Mouse (Mus musculus) frontal cortex, postnatal 25 days (tissue): ENCODE measurements at regions not wholly inside any gene's neighbourhood (a gene's known extent, or its start where the extent isn't known, plus 50 kb on each side); places are given as distances from the start of the nearest gene placed in this dataset.

Source experiments
- DNase-seq, 2 experiments: peaks; one replicate each; pipeline ENCODE4 v3.0.0; 2022; ENCODE audit warnings: low spot score in 2 of 2

DNA sequence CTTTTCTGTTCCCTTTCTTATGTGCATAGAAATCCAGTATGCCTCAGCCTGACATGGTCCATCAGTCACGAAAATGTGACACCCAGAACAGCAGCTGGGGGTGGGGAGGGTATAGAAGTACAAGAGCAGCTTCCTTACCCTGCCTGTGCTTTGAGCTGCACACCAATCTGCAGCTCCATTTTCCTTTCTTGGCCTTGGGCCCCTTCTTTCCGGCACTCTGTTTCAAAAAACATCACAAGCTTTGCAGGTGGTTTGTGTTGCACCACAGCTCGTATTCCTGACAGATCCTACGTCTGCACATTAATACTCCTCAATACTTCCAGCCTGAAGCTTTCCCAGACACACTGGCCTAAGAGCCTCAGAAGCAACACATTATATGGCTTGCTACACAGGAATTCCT is 138.1 kb upstream of the Nt5c1b start:
- DNase-seq = no peak

DNA sequence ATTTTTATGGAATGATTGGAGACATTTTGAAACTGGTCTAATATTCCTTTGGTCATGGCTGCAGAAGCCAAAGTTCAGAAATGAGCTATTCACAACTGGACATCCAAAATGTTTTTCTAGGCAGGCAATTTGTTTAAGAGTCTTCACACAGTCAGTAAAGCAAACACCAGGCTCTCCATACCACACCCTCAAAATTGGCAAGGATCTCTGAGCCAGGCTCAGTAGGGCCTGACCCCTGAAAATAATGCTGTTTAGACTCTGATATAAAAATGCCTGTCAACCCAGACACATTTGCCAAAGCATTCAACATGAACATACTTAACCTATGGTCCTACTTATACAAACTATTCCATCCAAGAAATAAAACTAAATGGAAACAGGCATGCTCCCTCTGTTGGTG is 121.7 kb upstream of the Nt5c1b start:
- no peak for DNase-seq

DNA sequence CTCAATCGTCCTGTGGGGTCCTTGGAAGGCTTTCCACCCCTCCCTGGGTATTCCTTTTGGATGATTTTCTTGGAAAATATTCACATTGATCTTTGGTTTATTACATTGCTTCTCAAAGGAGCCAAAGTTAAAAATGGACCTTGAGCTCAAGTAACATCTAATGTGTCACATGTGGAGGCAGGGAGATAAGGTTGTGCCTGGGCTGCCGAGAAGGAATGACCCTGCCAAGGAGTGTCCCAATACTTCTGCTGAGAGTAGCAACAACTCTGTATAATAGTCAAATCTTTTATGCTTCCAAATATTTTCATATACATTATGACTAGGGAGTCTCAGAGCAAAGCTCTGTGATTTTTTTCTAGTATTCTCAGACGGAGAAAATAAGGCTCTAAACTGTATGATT is 113.4 kb upstream of the Nt5c1b start:
- no peak for DNase-seq

- no peak for DNase-seq
Observed at GRCm38 (mm10) chr12:10266201-10266600, 103.6 kb upstream of the Nt5c1b start.

- no peak for DNase-seq
Observed at GRCm38 (mm10) chr12:10272038-10272437, 97.7 kb upstream of the Nt5c1b start.

- DNase-seq = no peak
Observed at GRCm38 (mm10) chr12:10275226-10275625, 94.5 kb upstream of the Nt5c1b start.

DNA sequence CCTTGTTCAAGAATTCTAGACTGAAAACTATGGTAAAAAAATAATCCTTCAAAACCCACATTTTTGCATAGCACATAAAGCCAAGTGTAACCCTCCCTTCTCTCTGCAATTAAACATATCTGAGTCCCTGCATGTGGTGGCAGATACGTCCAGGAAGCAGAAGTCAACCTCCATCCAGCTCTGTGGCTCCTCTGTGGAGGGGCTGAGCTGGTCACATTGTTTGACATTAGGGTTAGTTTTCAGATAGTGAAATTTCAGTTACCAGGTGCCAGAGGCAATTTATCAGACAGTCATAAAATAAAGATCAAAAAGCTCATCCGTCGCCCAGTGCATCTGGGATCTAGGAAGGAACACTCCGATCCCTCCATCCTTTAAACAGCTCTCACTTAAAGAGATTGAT is 77.1 kb upstream of the Nt5c1b start:
- DNase-seq = no peak

- no peak for DNase-seq
Observed at GRCm38 (mm10) chr12:10305970-10306369, 63.8 kb upstream of the Nt5c1b start.
